Mouse (Mus musculus): ENCODE data around the gene Ly6g6e. TPM values are rescaled to one million over a fixed set of nuclear protein-coding genes. Genes with fewer than 3 reads are reported as not detected.

Ly6g6e gene
- polyA plus RNA-seq, 1 experiment, result 0.15 TPM

Other genes starting within 250 kb of the Ly6g6e start
- 55.2 and 59.8 TPM in 2 replicates for gene Stk19, start 240.0 kb upstream of the Ly6g6e start, polyA plus RNA-seq (2012; rRNA removed; ENCODE audit: low replicate concordance)
- 63.9 and 83.5 TPM in 2 replicates for gene Dxo, start 239.9 kb upstream of the Ly6g6e start, polyA plus RNA-seq (2012; rRNA removed; ENCODE audit: low replicate concordance)
- 66.9 and 74.8 TPM in 2 replicates for gene Skiv2l, start 226.7 kb upstream of the Ly6g6e start, polyA plus RNA-seq (2012; rRNA removed; ENCODE audit: low replicate concordance)
- 14.9 and 36.1 TPM in 2 replicates for gene Nelfe, start 226.5 kb upstream of the Ly6g6e start, polyA plus RNA-seq (2012; rRNA removed; ENCODE audit: low replicate concordance)
- 16.5 and 49.9 TPM in 2 replicates for gene Cfb, start 214.4 kb upstream of the Ly6g6e start, polyA plus RNA-seq (2012; rRNA removed; ENCODE audit: low replicate concordance)
- gene Zbtb12, start 197.4 kb upstream of the Ly6g6e start, polyA plus RNA-seq (2012; rRNA removed; ENCODE audit: low replicate concordance), result 6.2 and 6.7 TPM in 2 replicates
- gene Gm20547, start 194.9 kb upstream of the Ly6g6e start, polyA plus RNA-seq (2012; rRNA removed; ENCODE audit: low replicate concordance), result not detected in 2 replicates
- gene C2, start 178.6 kb upstream of the Ly6g6e start, polyA plus RNA-seq (2012; rRNA removed; ENCODE audit: low replicate concordance), result 5.1 and 6.8 TPM in 2 replicates
- gene Ehmt2, start 178.4 kb upstream of the Ly6g6e start, polyA plus RNA-seq (2012; rRNA removed; ENCODE audit: low replicate concordance), result 206 and 215 TPM in 2 replicates
- gene Slc44a4, start 162.4 kb upstream of the Ly6g6e start, polyA plus RNA-seq (2012; rRNA removed; ENCODE audit: low replicate concordance), result 74.7 and 81.1 TPM in 2 replicates
- 40.9 and 52.9 TPM in 2 replicates for gene Neu1, start 145.6 kb upstream of the Ly6g6e start, polyA plus RNA-seq (2012; rRNA removed; ENCODE audit: low replicate concordance)
- gene Hspa1b, start 117.7 kb upstream of the Ly6g6e start, polyA plus RNA-seq (2012; rRNA removed; ENCODE audit: low replicate concordance), result 5.4 and 9.5 TPM in 2 replicates
- not detected in 2 replicates for gene Gm20481, start 107.0 kb upstream of the Ly6g6e start, polyA plus RNA-seq (2012; rRNA removed; ENCODE audit: low replicate concordance)
- gene Hspa1a, start 104.7 kb upstream of the Ly6g6e start, polyA plus RNA-seq (2012; rRNA removed; ENCODE audit: low replicate concordance), result 4.9 and 6.7 TPM in 2 replicates
- 0.15 and 0.22 TPM in 2 replicates for gene Hspa1l, start 104.2 kb upstream of the Ly6g6e start, polyA plus RNA-seq (2012; rRNA removed; ENCODE audit: low replicate concordance)
- 88.2 and 110 TPM in 2 replicates for gene Lsm2, start 95.0 kb upstream of the Ly6g6e start, polyA plus RNA-seq (2012; rRNA removed; ENCODE audit: low replicate concordance)
- 142 and 150 TPM in 2 replicates for gene Vars, start 75.9 kb upstream of the Ly6g6e start, polyA plus RNA-seq (2012; rRNA removed; ENCODE audit: low replicate concordance)
- 1.6 and 2.0 TPM in 2 replicates for gene Vwa7, start 60.3 kb upstream of the Ly6g6e start, polyA plus RNA-seq (2012; rRNA removed; ENCODE audit: low replicate concordance)
- 0.41 and 0.69 TPM in 2 replicates for gene Sapcd1, start 48.9 kb upstream of the Ly6g6e start, polyA plus RNA-seq (2012; rRNA removed; ENCODE audit: low replicate concordance)
- 2.0 and 5.6 TPM in 2 replicates for gene Msh5, start 30.2 kb upstream of the Ly6g6e start, polyA plus RNA-seq (2012; rRNA removed; ENCODE audit: low replicate concordance)
- gene Clic1, start 26.9 kb upstream of the Ly6g6e start, polyA plus RNA-seq (2012; rRNA removed; ENCODE audit: low replicate concordance), result 133 and 202 TPM in 2 replicates
- 13.4 and 17.5 TPM in 2 replicates for gene Ddah2, start 17.9 kb upstream of the Ly6g6e start, polyA plus RNA-seq (2012; rRNA removed; ENCODE audit: low replicate concordance)
- 0.85 and 7.5 TPM in 2 replicates for gene Ly6g6c, start 11.5 kb upstream of the Ly6g6e start, polyA plus RNA-seq (2012; rRNA removed; ENCODE audit: low replicate concordance)
- 0.18 and 0.55 TPM in 2 replicates for gene Mpig6b, start 10.7 kb upstream of the Ly6g6e start, polyA plus RNA-seq (2012; rRNA removed; ENCODE audit: low replicate concordance)
- gene Ly6g6d, start 1.2 kb downstream of the Ly6g6e start, polyA plus RNA-seq (2012; rRNA removed; ENCODE audit: low replicate concordance), result 5.8 and 13.6 TPM in 2 replicates
- 3.3 and 4.6 TPM in 2 replicates for gene Ly6g6f, start 8.7 kb downstream of the Ly6g6e start, polyA plus RNA-seq (2012; rRNA removed; ENCODE audit: low replicate concordance)
- 135 and 240 TPM in 2 replicates for gene Abhd16a, start 12.4 kb downstream of the Ly6g6e start, polyA plus RNA-seq (2012; rRNA removed; ENCODE audit: low replicate concordance)
- gene Ly6g5c, start 31.4 kb downstream of the Ly6g6e start, polyA plus RNA-seq (2012; rRNA removed; ENCODE audit: low replicate concordance), result not detected in 2 replicates
- 1.7 TPM in 2 replicates for gene Ly6g5b, start 38.5 kb downstream of the Ly6g6e start, polyA plus RNA-seq (2012; rRNA removed; ENCODE audit: low replicate concordance)
- gene Gpank1, start 44.6 kb downstream of the Ly6g6e start, polyA plus RNA-seq (2012; rRNA removed; ENCODE audit: low replicate concordance), result 15.1 and 26.1 TPM in 2 replicates
- 334 and 557 TPM in 2 replicates for gene Csnk2b, start 45.2 kb downstream of the Ly6g6e start, polyA plus RNA-seq (2012; rRNA removed; ENCODE audit: low replicate concordance)
- 21.5 and 30.6 TPM in 2 replicates for gene D17H6S53E, start 49.5 kb downstream of the Ly6g6e start, polyA plus RNA-seq (2012; rRNA removed; ENCODE audit: low replicate concordance)
- gene Apom, start 55.1 kb downstream of the Ly6g6e start, polyA plus RNA-seq (2012; rRNA removed; ENCODE audit: low replicate concordance), result 0.25 TPM in 2 replicates
- gene Bag6, start 58.3 kb downstream of the Ly6g6e start, polyA plus RNA-seq (2012; rRNA removed; ENCODE audit: low replicate concordance), result 179 and 180 TPM in 2 replicates
- gene Prrc2a, start 88.0 kb downstream of the Ly6g6e start, polyA plus RNA-seq (2012; rRNA removed; ENCODE audit: low replicate concordance), result 388 and 529 TPM in 2 replicates
- gene Aif1, start 99.2 kb downstream of the Ly6g6e start, polyA plus RNA-seq (2012; rRNA removed; ENCODE audit: low replicate concordance), result 0.76 TPM in 1 of 2 replicates, not detected in the other
- gene Lst1, start 111.5 kb downstream of the Ly6g6e start, polyA plus RNA-seq (2012; rRNA removed; ENCODE audit: low replicate concordance), result 6.5 and 24.6 TPM in 2 replicates
- gene Ltb, start 117.5 kb downstream of the Ly6g6e start, polyA plus RNA-seq (2012; rRNA removed; ENCODE audit: low replicate concordance), result 6.3 and 41.5 TPM in 2 replicates
- gene Tnf, start 125.1 kb downstream of the Ly6g6e start, polyA plus RNA-seq (2012; rRNA removed; ENCODE audit: low replicate concordance), result 1.5 and 1.8 TPM in 2 replicates
- gene Lta, start 128.4 kb downstream of the Ly6g6e start, polyA plus RNA-seq (2012; rRNA removed; ENCODE audit: low replicate concordance), result 0.70 and 1.1 TPM in 2 replicates
- not detected in 2 replicates for gene Gm16181, start 143.9 kb downstream of the Ly6g6e start, polyA plus RNA-seq (2012; rRNA removed; ENCODE audit: low replicate concordance)
- 2.2 and 3.7 TPM in 2 replicates for gene Atp6v1g2, start 156.8 kb downstream of the Ly6g6e start, polyA plus RNA-seq (2012; rRNA removed; ENCODE audit: low replicate concordance)
- gene Nfkbil1, start 158.9 kb downstream of the Ly6g6e start, polyA plus RNA-seq (2012; rRNA removed; ENCODE audit: low replicate concordance), result 27.0 and 39.7 TPM in 2 replicates
- 147 and 156 TPM in 2 replicates for gene Ddx39b, start 164.8 kb downstream of the Ly6g6e start, polyA plus RNA-seq (2012; rRNA removed; ENCODE audit: low replicate concordance)
- gene H2-D1, start 185.8 kb downstream of the Ly6g6e start, polyA plus RNA-seq (2012; rRNA removed; ENCODE audit: low replicate concordance), result 447 and 1,433 TPM in 2 replicates
- 28.5 and 65.5 TPM in 2 replicates for gene H2-Q1, start 243.5 kb downstream of the Ly6g6e start, polyA plus RNA-seq (2012; rRNA removed; ENCODE audit: low replicate concordance)